Mouse (Mus musculus) left cerebral cortex, postnatal 14 days (tissue): Measurements from ENCODE around the gene B230118H07Rik. TPM values are rescaled to one million over a fixed set of nuclear protein-coding genes. Genes with fewer than 3 reads are reported as not detected.
A peak's percentile ranks its signal among the peaks of the same experiment; 100 is the strongest.

Experiments used
- DNase-seq, 2 experiments: peaks; one replicate each; pipeline ENCODE4 v3.0.0; 2021 to 2022; ENCODE audit warnings: low spot score in 2 of 2, mixed read lengths in 1 of 2
- intact Hi-C: fragments of 180-260 bp; cut with DNase I; formaldehyde crosslinking; loops from one replicate; pipeline ENCODE4 v1.15.1; 2025
- long read RNA-seq, 2 experiments: library from polyadenylated mRNA; stranded (forward); transcript quantifications; one replicate each; pipeline ENCODE4 v2.0.0; 2021
- total RNA-seq, 2 experiments: library from RNA; stranded (reverse); gene quantifications; 2 replicates each; pipeline ENCODE4 v1.2.3; 2021

Gene B230118H07Rik
- total RNA-seq: 10 to 100 TPM; 21.2 to 24.3 TPM
- long read RNA-seq, experiment 1, transcript B230118H07Rik-203 (7 exons, 2,273 nt): major isoform, 30 of 35 reads
- long read RNA-seq, experiment 1, partial matches to known transcripts: 2 of 35 reads
- long read RNA-seq, experiment 1, other reads (novel, unspliced or antisense): 2 of 35 reads
- long read RNA-seq, experiment 2, transcript B230118H07Rik-203 (7 exons, 2,273 nt): major isoform, 13 of 16 reads
- long read RNA-seq, experiment 2, partial matches to known transcripts: 1 of 16 reads
- long read RNA-seq, experiment 2, other reads (novel, unspliced or antisense): 2 of 16 reads

DNA sequence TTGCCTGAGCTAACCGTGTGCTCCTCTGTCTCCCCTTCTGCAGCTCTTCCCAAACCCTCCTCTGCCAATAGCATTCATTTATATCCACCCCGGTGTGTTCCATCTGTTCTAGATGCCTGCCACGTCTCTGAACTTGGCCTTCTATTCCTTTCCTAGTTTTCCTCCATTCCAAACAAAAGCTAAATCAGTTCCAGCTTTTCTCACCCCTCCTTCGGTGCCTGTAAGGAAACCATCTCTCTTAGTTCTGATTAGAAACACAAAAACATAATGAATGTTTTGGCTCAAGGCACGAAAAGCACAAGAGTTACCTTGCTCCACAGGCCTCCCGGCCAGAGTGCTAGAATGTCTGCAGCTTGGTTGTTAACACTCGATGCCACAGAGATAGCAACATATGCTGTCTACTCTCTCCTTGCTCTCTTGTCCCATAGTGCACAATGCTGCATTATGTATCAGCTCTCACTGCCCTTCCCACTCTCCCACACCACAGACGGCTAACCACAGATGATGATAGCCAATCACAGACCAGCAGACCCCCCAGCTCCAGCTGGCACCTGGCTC, at the start of gene B230118H07Rik, which contains the start of gene Rag1:
Gene B230118H07Rik, minus strand, starts transcription at position 419 of the 558 bp plus-strand sequence.
Gene Rag1, minus strand, starts transcription at position 388 of the 558 bp plus-strand sequence.
- no peak for DNase-seq
- intact Hi-C loops: no loop called here

GRCm38 (mm10) chr2:101695584-101695983, 46.3 kb upstream of the B230118H07Rik start:
- intact Hi-C loops: no loop called here
- DNase-seq: no peak

DNA sequence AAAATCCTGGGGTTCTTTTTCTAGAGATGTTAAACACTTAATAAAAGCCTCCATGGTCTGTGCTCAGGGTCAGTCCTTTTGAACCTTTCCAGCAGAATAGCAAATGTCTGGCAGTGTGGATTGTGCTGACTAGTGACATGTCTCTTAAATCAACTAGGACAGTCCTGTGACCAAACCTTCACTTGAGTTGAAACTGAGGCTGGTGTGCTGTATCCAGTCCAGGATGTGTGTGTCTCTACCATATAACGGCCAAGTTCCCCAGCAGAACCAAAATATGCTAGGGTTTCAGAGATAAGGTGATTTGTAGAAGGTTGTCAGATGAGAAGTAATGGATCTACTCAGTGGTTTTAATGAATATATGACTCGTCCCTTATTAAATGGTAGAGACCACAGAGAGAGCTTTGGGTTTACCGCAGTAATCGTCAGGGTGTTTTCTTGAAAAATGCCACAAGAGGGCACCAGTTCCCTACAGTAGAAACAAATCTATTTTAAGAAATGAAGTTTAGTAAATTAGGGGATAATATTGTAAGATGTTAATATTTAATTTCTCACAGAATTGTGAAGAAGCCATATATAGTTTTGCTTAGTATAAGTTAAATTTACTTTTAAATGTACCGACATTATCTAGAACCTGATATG, 44.4 kb upstream of the B230118H07Rik start:
- intact Hi-C loops: no loop called here
- peak; percentile 36 to 55 for DNase-seq

DNA sequence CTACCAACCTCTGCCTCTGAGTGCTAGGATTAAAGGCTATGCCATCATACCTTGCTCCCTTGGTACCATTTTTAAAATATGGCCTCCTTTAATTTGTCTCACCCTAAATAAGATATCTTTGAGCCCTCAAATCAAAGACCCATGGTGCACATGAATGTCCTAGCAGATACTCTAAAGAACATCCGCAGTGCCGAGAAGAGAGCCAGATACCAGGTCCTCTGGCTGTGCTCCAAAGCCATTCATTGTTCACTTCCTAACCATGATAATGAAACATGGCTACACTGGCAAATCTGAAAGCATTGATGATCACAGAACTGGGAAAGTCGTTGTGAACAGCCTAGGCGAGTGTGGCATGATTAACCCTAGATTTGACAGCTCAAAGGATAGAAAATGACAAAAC, 43.7 kb upstream of the B230118H07Rik start:
- intact Hi-C loops: no loop called here
- DNase-seq: no peak

DNA sequence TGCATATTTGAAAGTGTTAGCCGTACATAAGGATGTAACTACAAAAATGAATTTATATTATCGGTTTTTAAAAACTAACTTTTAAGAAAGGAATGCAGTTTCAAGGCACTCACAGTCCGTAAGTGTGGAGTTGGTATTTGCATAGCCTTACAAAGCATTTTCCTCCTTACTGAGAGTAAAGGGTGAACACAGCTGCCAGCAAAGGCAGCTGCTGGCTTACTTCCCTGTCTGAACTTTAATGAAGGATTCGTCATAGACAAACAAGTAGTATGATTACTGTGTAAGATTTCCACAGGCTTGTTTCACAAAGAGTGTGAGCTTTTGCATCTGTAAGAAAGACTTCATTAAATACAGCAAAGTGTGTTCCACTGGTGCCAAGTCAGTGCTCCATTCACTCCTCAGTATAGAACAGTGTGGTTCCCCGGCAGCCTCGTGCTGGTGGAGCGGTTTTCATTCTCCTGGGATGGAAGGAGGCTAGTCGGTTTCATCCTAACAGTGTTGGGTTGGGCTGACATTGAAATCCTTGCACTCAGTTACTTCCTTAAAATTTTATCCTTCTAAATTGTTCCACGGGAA, 41.0 kb upstream of the B230118H07Rik start:
- intact Hi-C loops: no loop called here
- DNase-seq: no peak

- DNase-seq: no peak
- intact Hi-C loops: no loop called here
These were observed 38.7 kb upstream of the B230118H07Rik start for GRCm38 (mm10) chr2:101688011-101688410.

- intact Hi-C loops: no loop called here
- DNase-seq: peak in 1 of 2 experiments; percentile 22
These were observed 35.1 kb upstream of the B230118H07Rik start for GRCm38 (mm10) chr2:101684421-101684820.

DNA sequence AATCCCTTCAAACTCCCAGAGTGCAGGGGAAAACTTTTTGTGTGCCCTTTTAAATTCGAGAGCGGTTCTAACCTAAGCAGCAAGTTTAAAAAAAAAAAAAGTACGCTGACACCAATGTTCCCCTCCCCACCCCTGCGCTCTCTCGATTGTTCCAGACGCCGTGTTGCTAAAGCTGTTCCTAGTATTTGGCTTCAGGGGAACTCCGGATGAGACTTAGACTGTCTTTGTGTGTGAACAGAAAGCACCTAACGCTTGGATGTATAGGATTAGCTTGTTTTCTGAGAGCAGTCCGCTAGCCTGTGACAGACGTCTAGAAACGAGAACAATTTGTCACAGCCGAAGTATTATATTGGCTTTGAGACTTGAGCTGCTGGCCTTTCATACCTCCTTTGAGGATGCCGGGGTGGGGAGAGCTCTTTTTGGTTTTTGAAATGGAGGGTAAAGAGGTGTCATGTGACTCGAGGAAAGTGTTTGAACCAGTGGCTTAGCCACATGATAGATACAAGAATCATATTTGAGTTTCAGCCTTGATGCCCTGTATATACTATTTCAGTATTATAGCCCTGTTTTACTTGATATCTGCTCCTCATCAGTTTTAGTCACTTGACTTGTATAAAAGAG, 29.9 kb upstream of the B230118H07Rik start:
- DNase-seq: no peak

DNA sequence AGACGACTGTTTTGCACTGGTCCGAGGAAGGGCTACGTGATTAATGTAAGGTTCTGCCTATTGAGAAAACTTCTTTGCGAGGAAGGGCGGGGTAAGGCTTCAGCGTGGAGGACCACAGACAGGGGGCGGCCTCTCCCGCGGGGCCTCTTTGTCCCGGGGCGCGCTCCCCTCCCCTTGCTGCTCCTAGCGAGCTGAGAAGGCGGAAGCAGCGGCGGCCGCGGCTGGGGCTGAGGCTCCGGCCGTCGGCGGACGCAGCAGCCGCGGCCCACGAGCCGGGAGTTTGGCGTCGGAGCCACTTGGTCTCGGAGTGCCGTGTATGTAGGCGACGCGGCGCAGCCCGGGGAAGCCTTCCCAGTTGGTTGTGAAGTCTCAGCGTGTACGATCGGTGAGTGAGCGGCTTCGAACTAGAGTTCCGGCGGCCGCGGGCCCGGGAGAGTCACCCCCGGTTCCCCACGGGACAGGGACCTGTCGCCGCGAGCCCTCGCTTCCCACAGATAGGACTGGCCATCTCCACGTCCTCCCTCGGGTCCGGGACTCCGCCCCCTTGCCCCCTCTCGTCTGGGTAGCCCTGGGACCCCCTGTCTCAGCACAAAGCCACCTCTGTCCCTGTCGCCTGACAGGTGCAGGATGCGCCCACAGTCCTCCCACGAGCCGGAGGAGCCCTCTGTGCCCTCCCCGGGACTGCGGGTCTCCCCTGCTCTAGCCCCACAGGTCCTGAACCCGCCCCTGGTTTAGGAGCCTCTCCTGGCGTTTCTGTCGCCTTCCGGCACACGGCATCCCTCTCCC, 29.1 kb upstream of the B230118H07Rik start, which contains the start of gene Traf6:
Gene Traf6, plus strand, starts transcription at position 194 of the 786 bp plus-strand sequence.
- intact Hi-C loops: no loop called here
- DNase-seq: peak; percentile 69 to 85

More for the DNA sequence above, 29.9 kb upstream of the B230118H07Rik start:
- intact Hi-C loops: no loop called here

- intact Hi-C loops: no loop called here
- DNase-seq: no peak
These were observed 24.2 kb upstream of the B230118H07Rik start for GRCm38 (mm10) chr2:101673547-101673946.

- no peak for DNase-seq
- intact Hi-C loops: no loop called here
These were observed 19.4 kb upstream of the B230118H07Rik start for GRCm38 (mm10) chr2:101668751-101669150.

GRCm38 (mm10) chr2:101665703-101666092, 16.4 kb upstream of the B230118H07Rik start:
- intact Hi-C loops: no loop called here
- DNase-seq: no peak

GRCm38 (mm10) chr2:101665058-101665702, 15.8 kb upstream of the B230118H07Rik start:
- intact Hi-C loops: no loop called here

GRCm38 (mm10) chr2:101660536-101660935, 11.2 kb upstream of the B230118H07Rik start:
- intact Hi-C loops: no loop called here
- no peak for DNase-seq

More at GRCm38 (mm10) chr2:101665058-101665702, 15.8 kb upstream of the B230118H07Rik start:
- DNase-seq: peak; percentile 79 to 86

GRCm38 (mm10) chr2:101652921-101653597, 3.7 kb upstream of the B230118H07Rik start:
- intact Hi-C loops: loop anchor here (2.0 to 5.0 kb wide), 2 partner anchors 54 to 181 kb away; no protein-coding TSS in a partner anchor
- peak; percentile 78 to 89 for DNase-seq

DNA sequence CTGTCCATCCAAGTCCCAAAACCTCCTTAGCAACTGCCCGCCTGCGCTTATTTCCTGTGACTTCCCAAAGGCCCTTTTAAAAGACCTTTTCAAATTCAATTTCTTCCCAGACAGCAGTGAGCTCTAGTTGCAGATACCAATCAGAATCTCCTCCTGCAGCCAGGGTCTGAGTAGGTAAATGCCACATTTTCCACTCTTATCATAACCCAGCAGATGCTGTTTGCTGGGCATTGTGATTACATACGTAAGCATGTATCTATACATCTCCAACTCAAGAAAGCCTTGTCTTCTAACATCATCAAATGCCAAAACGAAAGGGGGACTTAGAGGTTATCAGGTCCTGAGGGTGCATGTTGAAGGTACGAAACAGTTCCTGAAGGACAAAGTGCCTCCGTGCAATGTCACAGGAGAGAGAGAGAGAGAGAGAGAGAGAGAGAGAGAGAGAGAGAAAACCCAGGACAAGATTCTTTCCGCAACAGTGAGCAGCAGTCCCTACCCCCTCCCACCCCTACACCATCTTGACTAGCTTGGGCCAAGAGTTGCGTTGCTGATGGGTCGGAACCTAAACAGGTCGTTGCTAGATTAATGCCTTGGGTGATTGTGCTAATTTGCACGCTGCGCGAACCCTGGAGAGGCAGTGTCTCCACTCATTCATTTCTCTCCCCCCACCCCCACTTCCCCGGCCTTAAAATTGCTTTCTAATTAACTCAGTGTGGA, 3.0 kb upstream of the B230118H07Rik start:
- no peak for DNase-seq

DNA sequence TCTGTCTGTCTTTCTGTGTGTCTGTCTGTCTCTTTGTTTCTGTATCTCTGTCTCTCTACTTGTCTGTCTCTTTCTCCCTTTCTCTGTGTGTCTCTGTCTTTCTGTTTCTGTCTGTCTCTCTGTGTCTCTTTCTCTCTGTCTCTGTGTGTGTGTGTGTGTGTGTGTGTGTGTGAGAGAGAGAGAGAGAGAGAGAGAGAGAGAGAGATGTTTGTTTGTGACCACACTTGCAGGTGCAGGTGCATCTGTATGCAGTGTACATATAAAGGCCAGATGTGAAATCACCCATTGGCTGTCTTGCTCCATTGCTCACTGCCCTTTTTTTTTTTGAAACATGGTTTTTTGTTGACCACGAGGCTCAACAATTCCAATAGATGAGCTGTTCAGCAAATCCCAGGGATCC, 1.1 kb upstream of the B230118H07Rik start:
- intact Hi-C loops: loop anchor here (5.0 kb wide), 1 partner anchor 178 kb away; no protein-coding TSS in a partner anchor

More for the DNA sequence above, 3.0 kb upstream of the B230118H07Rik start:
- intact Hi-C loops: loop anchor here (2.0 to 5.0 kb wide), 2 partner anchors 54 to 180 kb away; no protein-coding TSS in a partner anchor

More for the DNA sequence above, 1.1 kb upstream of the B230118H07Rik start:
- no peak for DNase-seq
